Mouse (Mus musculus) CD4-positive, CD25-positive, alpha-beta regulatory T cell, adult 4 months (primary cell): ENCODE results near the gene Apobec1. TPM values are rescaled to one million over a fixed set of nuclear protein-coding genes. Genes with fewer than 3 reads are reported as not detected.
"Not testable (repeated sequence)": the region's sequence is repeated elsewhere in the genome, so short reads cannot be mapped to it uniquely, and the experiment has no call there.

Experiments
- ATAC-seq: one replicate; pipeline ENCODE4 v1.8.0; 2017
- polyA plus RNA-seq, 2 experiments: library from polyadenylated mRNA; unstranded; fragments of 100-300 nt; shearing (Covaris generic); gene quantifications; one replicate each; pipeline ENCODE4 v1.2.1; 2017

The Apobec1 gene
- polyA plus RNA-seq: 10 to 100 TPM; 24.3 to 35.4 TPM

- ATAC-seq: peak; percentile 94
Observed at GRCm38 (mm10) chr6:122602242-122602991, at the start of gene Apobec1. Gene Apobec1 (minus strand): TSS chr6:122602444.

GRCm38 (mm10) chr6:122650398-122650980, 48.2 kb upstream of the Apobec1 start:
- no peak for ATAC-seq

GRCm38 (mm10) chr6:122649903-122650302, 47.7 kb upstream of the Apobec1 start:
- no peak for ATAC-seq

GRCm38 (mm10) chr6:122644196-122644595, 42.0 kb upstream of the Apobec1 start:
- not testable (repeated sequence) for ATAC-seq

- ATAC-seq: not testable (repeated sequence)
Observed at GRCm38 (mm10) chr6:122637566-122637965, 35.3 kb upstream of the Apobec1 start.

- ATAC-seq: no peak
Observed at GRCm38 (mm10) chr6:122636666-122637065, 34.4 kb upstream of the Apobec1 start.

DNA sequence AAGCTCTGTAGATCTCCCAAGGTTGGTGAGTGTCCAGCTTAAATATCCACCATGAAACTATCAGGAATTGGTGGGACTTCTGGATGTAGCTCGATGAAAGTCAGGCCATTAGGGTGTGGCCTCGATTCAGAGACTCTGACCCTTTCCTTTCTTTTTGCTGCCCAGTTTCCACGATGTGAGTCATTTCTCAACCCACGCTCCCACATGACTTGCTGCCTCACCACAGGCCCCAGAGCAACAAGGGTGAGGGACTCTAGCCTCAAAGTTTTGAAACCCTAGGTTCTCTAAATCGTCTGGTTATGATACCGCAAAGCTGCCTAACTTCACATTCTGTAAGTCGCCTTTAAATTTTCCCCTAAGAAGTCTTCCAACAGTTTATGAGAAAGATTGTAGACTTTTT, 33.1 kb upstream of the Apobec1 start:
- ATAC-seq: no peak

GRCm38 (mm10) chr6:122633411-122633810, 31.2 kb upstream of the Apobec1 start:
- no peak for ATAC-seq

DNA sequence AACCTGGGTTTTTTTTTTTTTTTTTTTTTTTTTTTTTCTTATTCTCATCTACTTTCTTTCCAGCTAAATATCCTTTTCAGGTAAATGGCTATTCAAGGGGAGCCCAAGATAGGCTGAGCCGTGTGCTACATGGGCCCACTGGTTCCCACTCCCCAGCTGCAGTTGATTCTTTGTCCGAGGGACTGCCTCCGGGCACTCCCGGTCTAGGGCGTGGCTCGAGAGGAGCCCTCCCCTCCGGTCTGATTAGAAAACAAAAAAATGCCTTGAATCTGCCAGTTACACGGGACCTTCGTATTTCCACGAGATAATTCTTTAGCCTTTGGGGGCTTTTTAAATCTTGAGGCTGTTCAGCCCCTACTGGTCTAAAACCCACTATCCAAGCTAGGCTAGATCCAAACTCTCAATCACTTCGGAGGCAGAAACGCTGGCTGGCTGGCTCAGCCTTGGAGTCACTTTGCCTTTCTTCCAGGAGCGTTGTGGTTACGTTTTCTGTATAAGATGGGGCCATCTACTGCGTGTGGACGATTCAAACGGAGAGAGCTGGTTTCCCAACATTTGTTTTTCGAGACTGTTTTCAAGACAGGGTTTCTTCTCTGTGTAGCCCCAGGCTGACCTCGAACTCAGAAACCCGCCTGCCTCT, 25.3 kb upstream of the Apobec1 start:
- ATAC-seq: no peak

- ATAC-seq: no peak
Observed at GRCm38 (mm10) chr6:122626110-122626509, 23.9 kb upstream of the Apobec1 start, which contains the start of gene Dppa3. Gene Dppa3 (plus strand): TSS chr6:122626410.

DNA sequence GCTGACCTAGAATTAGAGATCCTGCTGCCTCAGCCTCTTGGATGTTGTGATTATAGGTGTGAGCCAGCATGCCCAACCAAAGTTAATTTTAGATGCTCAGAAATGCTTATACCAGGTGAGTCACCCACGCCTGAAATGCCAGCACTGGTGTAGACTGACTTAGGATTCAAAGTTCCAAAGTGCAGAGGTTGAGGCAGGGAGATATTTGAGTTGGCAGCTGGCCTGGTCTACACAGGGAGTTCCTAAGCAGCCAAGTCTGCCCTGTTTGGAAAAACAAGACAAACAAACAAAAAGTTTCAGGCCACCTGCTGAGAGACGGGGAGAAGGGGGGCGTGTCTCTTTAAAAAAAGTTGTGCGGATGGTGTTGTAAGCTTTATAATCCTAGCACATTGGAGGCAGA, 22.9 kb upstream of the Apobec1 start:
- ATAC-seq: no peak

GRCm38 (mm10) chr6:122624480-122624879, 22.2 kb upstream of the Apobec1 start:
- no peak for ATAC-seq

- no peak for ATAC-seq
Observed at GRCm38 (mm10) chr6:122621066-122621465, 18.8 kb upstream of the Apobec1 start.

DNA sequence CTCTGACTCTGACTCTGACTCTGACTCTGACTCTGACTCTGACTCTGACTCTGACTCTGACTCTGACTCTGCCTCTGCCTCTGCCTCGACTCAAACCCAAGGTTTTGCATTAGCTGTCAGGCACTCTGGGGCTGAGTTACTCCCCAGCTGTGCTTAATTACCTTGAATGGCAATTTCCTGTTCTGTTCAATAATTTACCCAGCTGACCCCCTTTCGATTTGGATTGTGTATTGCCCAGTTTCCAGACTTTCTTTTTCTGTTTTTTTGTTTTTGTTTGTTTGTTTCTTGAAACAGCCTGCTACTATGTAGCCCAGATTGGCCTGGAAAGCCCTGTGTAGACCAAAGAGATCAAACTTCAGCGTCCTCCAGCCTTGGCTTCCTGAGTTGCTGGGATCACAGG, 13.8 kb upstream of the Apobec1 start:
- no peak for ATAC-seq

DNA sequence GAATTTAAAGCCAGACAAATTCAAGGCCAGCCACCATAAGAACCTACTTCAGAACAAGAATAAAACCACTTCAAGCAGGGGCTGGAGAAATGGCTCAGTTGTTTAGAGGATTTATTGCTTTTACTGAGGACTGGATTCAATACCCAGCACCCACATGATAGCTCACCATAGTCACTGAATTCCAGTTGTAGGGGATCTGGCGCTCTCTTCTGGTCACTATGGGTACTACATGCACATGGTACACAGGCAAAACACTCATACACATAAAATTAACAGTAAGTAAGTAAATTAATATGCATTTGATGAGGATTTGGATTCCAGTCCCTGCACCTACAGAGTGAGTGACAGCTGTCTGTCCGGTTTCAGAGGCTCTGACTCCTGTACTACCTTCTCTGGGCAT, 11.8 kb upstream of the Apobec1 start:
- no peak for ATAC-seq

- no peak for ATAC-seq
Observed at GRCm38 (mm10) chr6:122612426-122612825, 10.2 kb upstream of the Apobec1 start.

GRCm38 (mm10) chr6:122609771-122610170, 7.5 kb upstream of the Apobec1 start, which contains the start of gene Gdf3:
Gene Gdf3 (minus strand): TSS chr6:122610087.
- no peak for ATAC-seq

GRCm38 (mm10) chr6:122609377-122609728, 7.1 kb upstream of the Apobec1 start:
- ATAC-seq: no peak

DNA sequence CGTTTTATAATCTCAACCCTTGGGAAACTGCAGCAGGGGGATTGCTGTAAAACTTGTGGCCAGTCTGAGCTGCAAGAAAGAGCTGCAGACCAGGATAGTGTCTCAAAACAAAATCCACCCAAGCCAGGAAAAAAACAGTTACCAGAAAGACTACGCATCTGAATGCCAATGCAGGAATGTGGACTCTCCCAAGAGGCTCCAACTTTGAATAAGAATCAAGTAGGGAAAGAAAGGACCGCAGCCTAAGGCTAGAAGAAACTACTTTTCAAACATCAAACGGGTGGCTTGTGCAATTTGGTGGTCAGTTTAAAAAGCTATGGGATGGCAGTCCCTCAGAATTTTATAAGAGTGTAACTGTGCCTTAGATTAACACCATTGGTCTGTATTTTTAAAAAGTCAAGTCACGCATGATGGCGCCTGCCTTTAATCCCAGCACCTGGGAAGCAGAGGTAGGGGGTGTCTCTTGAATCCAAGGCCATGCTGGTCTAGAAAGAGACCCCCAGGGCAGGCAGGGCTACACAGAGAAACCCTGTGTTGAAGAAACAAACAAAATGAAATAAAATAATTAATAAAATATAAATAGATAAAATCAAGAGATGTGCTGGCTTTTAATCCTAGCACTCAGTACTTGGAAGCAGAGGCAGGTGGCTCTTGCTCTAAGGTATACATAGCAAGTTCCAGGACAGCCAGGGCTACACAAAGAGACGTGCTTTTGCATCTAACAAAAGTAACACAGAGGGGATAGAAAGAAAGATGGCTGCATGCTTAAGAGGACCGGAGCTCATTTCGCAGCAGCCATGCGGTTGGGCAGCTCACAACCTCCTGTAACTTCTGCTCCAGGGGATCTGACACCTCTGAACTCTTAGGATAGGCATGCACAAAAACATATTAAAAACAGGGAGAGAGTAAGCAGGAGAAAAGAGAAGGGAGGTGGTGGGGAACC, 6.5 kb upstream of the Apobec1 start:
- ATAC-seq: no peak

DNA sequence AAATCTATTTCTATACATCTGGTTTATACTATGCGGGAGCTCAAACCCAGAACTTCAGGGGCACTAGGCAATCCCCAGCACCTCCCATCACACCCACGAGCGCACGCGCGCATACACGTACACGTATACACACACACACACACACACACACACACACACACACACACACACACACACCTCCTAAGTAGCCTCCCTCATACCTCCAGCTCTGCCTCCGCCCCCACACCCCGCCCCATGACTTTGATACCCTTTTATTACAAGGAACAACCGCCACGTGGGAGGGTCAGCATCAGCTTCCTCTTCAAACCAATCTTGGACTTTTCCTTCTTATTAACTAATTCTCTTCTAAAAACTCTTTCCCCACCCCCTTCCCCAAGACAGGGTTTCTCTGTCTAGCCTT, 5.5 kb upstream of the Apobec1 start:
- ATAC-seq: no peak

- ATAC-seq: no peak
Observed at GRCm38 (mm10) chr6:122606661-122607060, 4.4 kb upstream of the Apobec1 start.

DNA sequence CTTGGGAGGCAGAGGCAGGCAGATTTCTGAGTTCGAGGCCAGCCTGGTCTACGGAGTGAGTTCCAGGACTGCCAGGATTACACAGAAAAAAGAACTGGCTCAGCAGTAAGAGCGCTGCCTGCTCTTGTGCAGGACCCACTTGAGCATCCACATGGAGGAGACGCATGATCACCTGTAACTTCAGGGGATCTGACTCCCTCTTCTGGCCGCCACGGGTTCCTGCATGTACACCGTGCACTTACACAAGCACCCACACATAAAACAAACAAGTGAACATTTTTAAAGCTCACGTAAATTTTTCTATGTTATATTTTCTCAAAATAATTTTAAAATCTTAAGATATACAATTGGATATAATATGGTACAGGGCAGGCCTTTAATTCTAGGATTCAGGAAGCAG, 3.2 kb upstream of the Apobec1 start:
- ATAC-seq: no peak

DNA sequence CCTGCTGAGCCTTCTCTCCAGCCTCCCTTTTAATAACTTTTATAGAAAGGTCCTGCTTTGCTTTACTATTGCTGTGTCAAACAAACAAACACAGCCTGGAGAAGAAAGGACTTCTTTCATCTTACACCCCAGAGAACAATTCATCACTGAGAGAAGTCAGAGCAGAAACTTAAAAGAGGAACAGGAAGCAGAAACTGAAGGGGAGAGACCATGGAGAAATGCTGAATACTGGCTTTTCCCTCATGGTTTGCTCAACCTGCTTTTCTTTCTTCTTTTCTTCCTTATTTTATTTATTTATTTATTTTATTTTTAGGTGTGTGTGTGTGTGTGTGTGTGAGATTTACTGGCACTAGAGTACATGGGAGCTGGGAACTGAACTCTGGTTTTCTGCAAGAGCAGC, 2.0 kb upstream of the Apobec1 start:
- no peak for ATAC-seq
